Mouse (Mus musculus) midbrain, postnatal 0 days (tissue): ENCODE results near the gene Izumo4. TPM values are rescaled to one million over a fixed set of nuclear protein-coding genes. Genes with fewer than 3 reads are reported as not detected.

Experiments
- ATAC-seq: fragments of 200-750 bp; cut with Nextera tagmentation; 2 replicates; pipeline ENCODE4 v1.8.0; 2017; ENCODE audit warnings: moderate number of reproducible peaks, mild to moderate bottlenecking, moderate TSS enrichment, moderate library complexity; ENCODE audit not compliant: low FRiP score
- DNase-seq: peaks from one replicate; pipeline ENCODE4 v3.0.0-alpha.2; 2015; ENCODE audit warnings: low spot score
- H3K27ac ChIP-seq: fragments of 300-500 bp; sonication (generic); 2 replicates; pipeline ENCODE4 v1.5.1; 2014; ENCODE audit warnings: low read depth, mild to moderate bottlenecking, low read length, mixed read lengths
- H3K27me3 ChIP-seq: fragments of 300-500 bp; sonication (generic); 2 replicates; pipeline ENCODE4 v1.6.1; 2014; ENCODE audit warnings: low read length, control low read depth, mixed read lengths; ENCODE audit not compliant: insufficient read depth
- H3K36me3 ChIP-seq: fragments of 300-500 bp; sonication (generic); 2 replicates; pipeline ENCODE4 v1.6.1; 2014; ENCODE audit warnings: low read length, control low read depth, mixed read lengths; ENCODE audit not compliant: insufficient read depth
- H3K4me1 ChIP-seq: fragments of 300-500 bp; sonication (generic); 2 replicates; pipeline ENCODE4 v1.6.1; 2014; ENCODE audit warnings: mild to moderate bottlenecking, control low read depth, antibody characterized with exemption, low read length, mixed read lengths; ENCODE audit not compliant: insufficient read depth
- H3K4me2 ChIP-seq: fragments of 300-500 bp; sonication (generic); 2 replicates; pipeline ENCODE4 v1.6.1; 2014; ENCODE audit warnings: low read depth, mild to moderate bottlenecking, low read length, mixed read lengths; ENCODE audit not compliant: poor library complexity, severe bottlenecking
- H3K4me3 ChIP-seq: fragments of 300-500 bp; sonication (generic); 2 replicates; pipeline ENCODE4 v1.5.1; 2014; ENCODE audit warnings: low read depth, mild to moderate bottlenecking, low read length, moderate library complexity
- H3K9ac ChIP-seq: fragments of 300-500 bp; sonication (generic); replicated peaks from 2 replicates; pipeline ENCODE4 v1.6.1; 2014; ENCODE audit warnings: mild to moderate bottlenecking, low read length, moderate library complexity, mixed read lengths; ENCODE audit not compliant: poor library complexity, severe bottlenecking
- H3K9me3 ChIP-seq: fragments of 300-500 bp; sonication (generic); 2 replicates; pipeline ENCODE4 v1.6.1; 2016; ENCODE audit warnings: low read length, control low read depth
- CTCF ChIP-seq: IDR thresholded peaks from 2 replicates; pipeline ENCODE4 v1.5.1; 2016; ENCODE audit warnings: antibody characterized with exemption, mild to moderate bottlenecking
- WGBS: fragments of 180-500 bp; shearing (Covaris S2); extraction: QIAGEN DNeasy Blood & Tissue Kit; methylation state at CpG from one replicate; pipeline ENCODE4 v1.1.7; 2014; 5-methylcytosine and 5-hydroxymethylcytosine counted together
- polyA plus RNA-seq: library from polyadenylated mRNA; unstranded; fragments of >200 nt; fragmentation: Nextera tagmentation; extraction: Ambion mirVana; gene quantifications from 2 replicates; pipeline ENCODE4 v1.2.1, GENCODE M21; 2015
- total RNA-seq: library from RNA; depleted of rRNA; stranded (reverse); fragments of >200 nt; gene quantifications from 2 replicates; pipeline ENCODE4 v1.2.3, GENCODE M21; 2014

Gene Izumo4
- total and polyA plus RNA-seq, 2 experiments from 2014 or later: 26.3 to 44.0 TPM

DNA sequence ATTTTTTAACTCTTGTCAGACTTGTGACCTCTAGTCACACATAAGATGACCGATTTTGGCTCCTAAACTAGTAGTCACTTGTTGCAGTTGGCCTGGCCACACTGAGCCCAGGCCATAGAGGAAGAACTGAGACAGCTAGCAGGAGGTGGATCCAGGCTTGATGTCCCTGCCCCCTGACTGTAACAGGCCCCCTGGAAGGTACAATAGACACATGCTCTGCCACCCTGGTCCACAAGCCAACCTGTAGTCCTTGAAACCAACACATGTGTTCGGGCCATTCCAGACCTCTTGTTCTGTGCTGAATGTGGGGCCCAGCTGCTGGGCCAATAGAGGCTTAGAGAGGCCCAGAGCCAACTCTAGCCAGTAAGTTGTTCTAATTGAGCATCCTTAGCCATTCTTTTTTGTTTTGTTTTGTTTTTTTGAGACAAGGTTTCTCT lies 21.7 kb upstream of the Izumo4 start:
- H3K9me3 ChIP-seq: no peaks in the 10 kb centered on the region
- WGBS: 76% methylated on average over 2 of the region's 2 CpGs
- TF ChIP-seq CTCF: no peak

GRCm38 (mm10) chr10:80682003-80682402 lies 20.0 kb upstream of the Izumo4 start:
- Histone ChIP-seq H3K9ac (no peak overlapping the region), H3K4me1 (peaks cover 7% of the 10 kb centered on the region; the same call in 1 of the 2 replicates), H3K9me3 (no peaks in the 10 kb centered on the region), H3K27me3 (no peaks in the 10 kb centered on the region), H3K36me3 (peaks cover 32% of the 10 kb centered on the region), H3K4me3 (no peak overlapping the region), H3K27ac (no peak overlapping the region), H3K4me2 (no peak overlapping the region)
- DNase-seq (no peak), ATAC-seq (no peak)
- WGBS: 95% methylated on average over 6 of the region's 6 CpGs
- no peak for TF ChIP-seq CTCF

More for the DNA sequence above, 21.7 kb upstream of the Izumo4 start:
- H3K4me1 ChIP-seq: peaks cover 7% of the 10 kb centered on the region; the same call in 1 of the 2 replicates
- no peak overlapping the region for H3K4me3 ChIP-seq
- H3K27ac ChIP-seq: no peak overlapping the region
- no peak overlapping the region for H3K9ac ChIP-seq
- peaks cover 16% of the 10 kb centered on the region for H3K36me3 ChIP-seq
- ATAC-seq (no peak), DNase-seq (no peak)
- no peak overlapping the region for H3K4me2 ChIP-seq
- H3K27me3 ChIP-seq: no peaks in the 10 kb centered on the region

DNA sequence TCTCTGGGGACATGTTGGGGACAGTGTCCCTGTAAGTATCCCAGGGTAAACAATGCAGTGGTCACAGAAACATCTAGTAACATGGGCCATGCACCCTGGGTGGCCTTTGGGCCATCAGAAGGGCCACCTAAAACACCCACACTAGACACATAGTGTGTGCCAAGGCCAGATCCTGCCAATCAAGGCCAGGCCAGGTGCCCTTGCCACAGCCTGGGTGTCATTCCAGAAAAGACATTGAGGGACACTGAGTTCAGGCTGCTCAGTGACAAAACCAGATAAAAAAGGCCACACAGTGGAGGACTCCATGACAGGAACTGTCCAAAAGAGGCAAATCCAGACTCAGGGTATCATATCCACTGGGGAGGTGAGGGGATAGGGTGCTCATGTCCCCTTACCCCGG lies 18.3 kb upstream of the Izumo4 start:
- no peak overlapping the region for H3K27ac ChIP-seq
- WGBS: 100% methylated on average over 1 of the region's 1 CpGs
- H3K9me3 ChIP-seq: no peaks in the 10 kb centered on the region
- no peak overlapping the region for H3K4me3 ChIP-seq
- H3K27me3 ChIP-seq: no peaks in the 10 kb centered on the region
- H3K36me3 ChIP-seq: peaks cover 36% of the 10 kb centered on the region
- no peak overlapping the region for H3K4me2 ChIP-seq
- ATAC-seq (no peak), DNase-seq (no peak)
- no peaks in the 10 kb centered on the region for H3K4me1 ChIP-seq
- no peak overlapping the region for H3K9ac ChIP-seq
- TF ChIP-seq CTCF: no peak

GRCm38 (mm10) chr10:80684214-80684613 lies 17.8 kb upstream of the Izumo4 start:
- Histone ChIP-seq H3K4me3 (no peak overlapping the region), H3K27me3 (no peaks in the 10 kb centered on the region), H3K4me2 (no peak overlapping the region), H3K9me3 (no peaks in the 10 kb centered on the region), H3K4me1 (no peaks in the 10 kb centered on the region), H3K27ac (no peak overlapping the region), H3K9ac (no peak overlapping the region), H3K36me3 (peaks cover 38% of the 10 kb centered on the region)
- DNase-seq (peak; percentile 46), ATAC-seq (no peak)
- TF ChIP-seq CTCF: peak; percentile 68
- WGBS: 55% methylated on average over 6 of the region's 6 CpGs

- Histone ChIP-seq H3K4me1 (no peaks in the 10 kb centered on the region), H3K27ac (no peak overlapping the region), H3K4me2 (no peak overlapping the region), H3K36me3 (peaks cover 46% of the 10 kb centered on the region), H3K9me3 (no peaks in the 10 kb centered on the region), H3K27me3 (no peaks in the 10 kb centered on the region), H3K9ac (no peak overlapping the region), H3K4me3 (no peak overlapping the region)
- ATAC-seq (no peak), DNase-seq (no peak)
- no peak for TF ChIP-seq CTCF
- 94% methylated on average over 4 of the region's 4 CpGs for WGBS
Observed at GRCm38 (mm10) chr10:80684984-80685383, 17.0 kb upstream of the Izumo4 start.

- Histone ChIP-seq H3K9ac (no peak overlapping the region), H3K27ac (no peak overlapping the region), H3K36me3 (peaks cover 60% of the 10 kb centered on the region), H3K4me3 (no peak overlapping the region), H3K4me1 (no peaks in the 10 kb centered on the region), H3K9me3 (no peaks in the 10 kb centered on the region), H3K27me3 (no peaks in the 10 kb centered on the region), H3K4me2 (no peak overlapping the region)
- DNase-seq (no peak), ATAC-seq (no peak)
- 96% methylated on average over 3 of the region's 3 CpGs for WGBS
- no peak for TF ChIP-seq CTCF
Observed at GRCm38 (mm10) chr10:80686617-80687016, 15.4 kb upstream of the Izumo4 start.
